Mouse (Mus musculus): Measurements from ENCODE around the gene Atp8a2. TPM values are rescaled to one million over a fixed set of nuclear protein-coding genes. Genes with fewer than 3 reads are reported as not detected.

Atp8a2 gene
- polyA plus RNA-seq, 1 experiment from 2014 or later = 4.2 TPM

GRCm38 (mm10) chr14:59597398-59598259, 599.4 kb downstream of the Atp8a2 start, which contains the start of gene Cdadc1:
Cdadc1 (minus strand) TSS chr14:59597959.
- Histone ChIP-seq H3K27ac (replicated peaks; ENCODE audit: low read depth, low read length) (no peak within 1 kb of the TSS), H3K27me3 (ENCODE audit: control insufficient read depth, insufficient read depth, low read length) (no peaks in the 10 kb centered on the region), H3K4me2 (ENCODE audit: low read depth, low read length) (peak within 1 kb of the TSS; percentile 88), H3K36me3 (replicated peaks; ENCODE audit: control insufficient read depth, insufficient read depth, low read depth, low read length) (no peaks in the 10 kb centered on the region), H3K4me3 (ENCODE audit: low read depth, low read length) (peak within 1 kb of the TSS; percentile 93), H3K4me1 (ENCODE audit: control insufficient read depth, insufficient read depth, low read length) (no peaks in the 10 kb centered on the region), H3K9me3 (replicated peaks; ENCODE audit: control insufficient read depth, low read length) (no peaks in the 10 kb centered on the region), H3K9ac (replicated peaks; ENCODE audit: low read length) (peak within 1 kb of the TSS; percentile 81)
- DNase-seq (ENCODE audit: low spot score) = peak; percentile 92
- 1% methylated on average over 47 of the region's 48 CpGs for WGBS
- ATAC-seq (replicated peaks; ENCODE audit: insufficient number of reproducible peaks, low FRiP score, low TSS enrichment, low read depth) = peak; percentile 91

GRCm38 (mm10) chr14:59594988-59595387, 602.0 kb downstream of the Atp8a2 start:
- Histone ChIP-seq H3K4me1 (ENCODE audit: control insufficient read depth, insufficient read depth, low read length) (no peaks in the 10 kb centered on the region), H3K27me3 (ENCODE audit: control insufficient read depth, insufficient read depth, low read length) (no peaks in the 10 kb centered on the region), H3K36me3 (replicated peaks; ENCODE audit: control insufficient read depth, insufficient read depth, low read depth, low read length) (no peaks in the 10 kb centered on the region; the same call in 1 of the 2 replicates), H3K4me2 (ENCODE audit: low read depth, low read length) (no peak overlapping the region), H3K9me3 (replicated peaks; ENCODE audit: control insufficient read depth, low read length) (no peaks in the 10 kb centered on the region), H3K9ac (replicated peaks; ENCODE audit: low read length) (no peak overlapping the region), H3K27ac (replicated peaks; ENCODE audit: low read depth, low read length) (no peak overlapping the region), H3K4me3 (ENCODE audit: low read depth, low read length) (no peak overlapping the region)
- WGBS = 96% methylated on average over 3 of the region's 3 CpGs
- DNase-seq (ENCODE audit: low spot score) (no peak), ATAC-seq (replicated peaks; ENCODE audit: insufficient number of reproducible peaks, low FRiP score, low TSS enrichment, low read depth) (no peak)

- peaks cover 8% of the 10 kb centered on the region; the same call in 1 of the 2 replicates for H3K36me3 ChIP-seq (replicated peaks; ENCODE audit: control insufficient read depth, insufficient read depth, low read depth, low read length)
- H3K27me3 ChIP-seq (ENCODE audit: control insufficient read depth, insufficient read depth, low read length) = no peaks in the 10 kb centered on the region
- no peak overlapping the region for H3K27ac ChIP-seq (replicated peaks; ENCODE audit: low read depth, low read length)
- 97% methylated on average over 3 of the region's 3 CpGs for WGBS
- H3K9ac ChIP-seq (replicated peaks; ENCODE audit: low read length) = no peak overlapping the region
- H3K9me3 ChIP-seq (replicated peaks; ENCODE audit: control insufficient read depth, low read length) = no peaks in the 10 kb centered on the region
- ATAC-seq (replicated peaks; ENCODE audit: insufficient number of reproducible peaks, low FRiP score, low TSS enrichment, low read depth) (no peak), DNase-seq (ENCODE audit: low spot score) (no peak)
- no peak overlapping the region for H3K4me3 ChIP-seq (ENCODE audit: low read depth, low read length)
- H3K4me1 ChIP-seq (ENCODE audit: control insufficient read depth, insufficient read depth, low read length) = no peaks in the 10 kb centered on the region
- H3K4me2 ChIP-seq (ENCODE audit: low read depth, low read length) = no peak overlapping the region
These were observed 604.4 kb downstream of the Atp8a2 start for GRCm38 (mm10) chr14:59592593-59592992.

GRCm38 (mm10) chr14:59591901-59592300, 605.1 kb downstream of the Atp8a2 start:
- 66% methylated on average over 8 of the region's 8 CpGs for WGBS

GRCm38 (mm10) chr14:59590614-59591013, 606.4 kb downstream of the Atp8a2 start:
- Histone ChIP-seq H3K4me1 (ENCODE audit: control insufficient read depth, insufficient read depth, low read length) (no peaks in the 10 kb centered on the region), H3K9me3 (replicated peaks; ENCODE audit: control insufficient read depth, low read length) (no peaks in the 10 kb centered on the region), H3K27me3 (ENCODE audit: control insufficient read depth, insufficient read depth, low read length) (no peaks in the 10 kb centered on the region), H3K27ac (replicated peaks; ENCODE audit: low read depth, low read length) (no peak overlapping the region), H3K4me2 (ENCODE audit: low read depth, low read length) (no peak overlapping the region), H3K36me3 (replicated peaks; ENCODE audit: control insufficient read depth, insufficient read depth, low read depth, low read length) (peaks cover 8% of the 10 kb centered on the region; the same call in 1 of the 2 replicates), H3K4me3 (ENCODE audit: low read depth, low read length) (no peak overlapping the region), H3K9ac (replicated peaks; ENCODE audit: low read length) (no peak overlapping the region)
- 83% methylated on average over 1 of the region's 1 CpGs for WGBS
- ATAC-seq (replicated peaks; ENCODE audit: insufficient number of reproducible peaks, low FRiP score, low TSS enrichment, low read depth) (no peak), DNase-seq (ENCODE audit: low spot score) (peak; percentile 30)

More at GRCm38 (mm10) chr14:59591901-59592300, 605.1 kb downstream of the Atp8a2 start:
- Histone ChIP-seq H3K4me1 (ENCODE audit: control insufficient read depth, insufficient read depth, low read length) (no peaks in the 10 kb centered on the region), H3K27me3 (ENCODE audit: control insufficient read depth, insufficient read depth, low read length) (no peaks in the 10 kb centered on the region), H3K9me3 (replicated peaks; ENCODE audit: control insufficient read depth, low read length) (no peaks in the 10 kb centered on the region), H3K4me2 (ENCODE audit: low read depth, low read length) (no peak overlapping the region), H3K36me3 (replicated peaks; ENCODE audit: control insufficient read depth, insufficient read depth, low read depth, low read length) (peaks cover 8% of the 10 kb centered on the region; the same call in 1 of the 2 replicates), H3K4me3 (ENCODE audit: low read depth, low read length) (no peak overlapping the region), H3K27ac (replicated peaks; ENCODE audit: low read depth, low read length) (no peak overlapping the region), H3K9ac (replicated peaks; ENCODE audit: low read length) (no peak overlapping the region)
- no peak for ATAC-seq (replicated peaks; ENCODE audit: insufficient number of reproducible peaks, low FRiP score, low TSS enrichment, low read depth)
- DNase-seq (ENCODE audit: low spot score) = no peak

MicroRNA genes within 50 kb of the gene (microRNA counts, 519-probe panel; counts per million panel counts)
- microRNA mmu-miR-719 = not detected

Small RNA genes within 50 kb of the gene (microRNA-seq; reads per million reads assigned to microRNA genes)
- gene Mir719 (ENCODE audit: borderline number of aligned reads) = not detected

Other genes starting within 250 kb of the Atp8a2 start
- not detected in 2 replicates for gene Nupl1, start 54.3 kb upstream of the Atp8a2 start, polyA plus RNA-seq (2014; fragmentation: Nextera tagmentation; extraction: Ambion mirVana)
- 80.5 and 81.4 TPM in 2 replicates for gene Gm49336, start 54.3 kb upstream of the Atp8a2 start, polyA plus RNA-seq (2014; fragmentation: Nextera tagmentation; extraction: Ambion mirVana)
- 39.3 and 39.5 TPM in 2 replicates for gene Mtmr6, start 68.0 kb upstream of the Atp8a2 start, polyA plus RNA-seq (2014; fragmentation: Nextera tagmentation; extraction: Ambion mirVana)
- 3.3 and 3.5 TPM in 2 replicates for gene Amer2, start 176.1 kb upstream of the Atp8a2 start, polyA plus RNA-seq (2014; fragmentation: Nextera tagmentation; extraction: Ambion mirVana)